Mouse (Mus musculus) kidney, adult 9 months (tissue): ENCODE measurements around the gene Psmc6.
A peak's percentile ranks its signal among the peaks of the same experiment; 100 is the strongest.

Source experiments
- DNase-seq: peaks from one replicate; pipeline ENCODE4 v3.0.0; 2022

Psmc6 gene

DNA sequence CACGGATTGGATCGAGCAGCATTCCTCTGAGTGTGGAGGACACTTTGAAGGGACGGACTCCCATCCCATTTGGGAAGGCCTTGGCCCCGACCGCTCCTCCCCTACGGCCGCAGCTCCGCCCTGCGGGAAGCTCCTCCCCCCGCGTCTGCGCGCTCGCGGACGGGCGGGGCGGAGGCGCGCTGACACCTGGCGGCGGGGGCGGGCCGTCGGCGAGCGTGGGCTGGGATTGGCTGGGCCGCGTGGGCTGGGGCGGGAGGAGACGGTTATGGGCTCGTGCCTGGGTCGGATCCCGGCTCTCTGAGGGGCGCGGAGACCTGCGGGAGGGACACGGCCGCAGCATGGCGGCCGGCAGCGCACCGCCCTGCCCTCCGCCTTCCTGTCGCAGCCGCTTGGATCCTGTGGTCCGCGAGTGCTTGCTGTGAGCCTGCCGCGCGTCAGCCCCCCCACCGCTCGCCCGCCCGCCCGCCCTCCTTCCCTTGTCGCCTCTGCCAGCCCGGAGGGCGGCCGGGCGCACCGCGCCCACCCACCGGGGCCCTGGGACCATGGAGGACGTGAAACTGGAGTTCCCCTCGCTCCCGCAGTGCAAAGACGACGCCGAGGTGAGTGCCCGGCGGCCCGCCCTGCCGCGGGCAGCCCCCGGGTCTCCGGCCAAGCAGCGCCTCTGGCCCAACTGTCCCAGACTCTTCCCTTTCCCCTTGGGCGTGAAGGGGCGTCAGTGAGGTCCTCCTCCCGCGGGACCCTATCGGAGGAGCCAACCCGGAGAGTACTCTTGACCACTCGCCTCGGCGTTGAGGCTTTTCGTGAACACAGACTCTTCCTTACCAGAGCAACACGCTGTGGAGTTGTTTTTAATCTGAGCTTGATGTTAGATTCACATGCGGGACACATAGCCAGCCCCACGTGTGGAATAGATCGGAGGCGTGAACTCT is 21.6 kb downstream of the Psmc6 start, which contains the start of gene Styx:
TSS of gene Styx (plus strand) at position 163 of the 929 bp plus-strand sequence.
- peak; percentile 96 for DNase-seq

DNA sequence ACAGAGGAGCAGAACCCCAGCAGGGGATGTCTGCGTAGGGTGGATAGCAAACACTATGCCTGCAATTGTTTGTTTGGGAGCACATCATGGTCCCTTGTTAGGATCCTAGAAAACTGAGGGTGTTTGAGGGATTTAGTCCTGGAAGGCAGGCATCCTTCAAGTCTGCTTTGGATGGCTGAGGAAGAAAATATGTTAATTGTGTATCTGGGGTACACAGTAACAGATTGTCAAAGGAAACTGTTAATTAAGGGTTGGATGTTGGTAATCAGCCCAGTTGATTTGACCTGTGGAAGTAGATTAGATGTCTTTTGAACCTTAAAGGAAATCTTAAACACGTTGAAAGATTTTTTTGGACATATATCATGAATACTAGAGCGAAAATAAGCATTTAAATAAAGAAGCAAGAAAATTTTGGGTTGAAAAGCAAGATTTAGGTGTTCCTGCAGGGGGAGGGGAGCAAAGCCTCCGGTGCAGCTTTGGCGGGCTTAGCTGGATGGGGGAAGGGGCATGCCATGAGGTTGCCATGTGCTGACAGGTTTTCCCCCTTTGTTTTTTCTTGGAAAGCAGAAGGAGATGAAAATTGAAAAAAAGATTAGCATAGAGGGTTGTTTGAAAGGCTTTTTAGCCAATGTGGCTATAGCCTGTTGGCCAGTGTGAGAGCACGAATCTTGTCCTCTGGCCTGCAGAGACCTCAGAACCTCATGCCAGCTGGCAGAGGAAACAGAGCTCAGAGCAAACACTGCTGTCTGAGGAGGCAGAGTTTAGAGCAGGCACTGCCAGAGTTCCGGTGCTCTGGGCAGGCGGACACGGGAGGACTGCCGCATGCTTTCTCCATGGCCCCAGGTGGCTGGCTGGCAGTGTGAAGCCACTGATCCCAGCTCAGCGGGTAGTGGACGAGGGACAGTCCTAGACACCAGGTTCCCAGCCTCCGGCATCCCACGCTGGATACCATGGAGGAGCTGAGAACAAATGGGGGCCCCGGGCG is 34.9 kb downstream of the Psmc6 start:
- DNase-seq: peak; percentile 67

DNA sequence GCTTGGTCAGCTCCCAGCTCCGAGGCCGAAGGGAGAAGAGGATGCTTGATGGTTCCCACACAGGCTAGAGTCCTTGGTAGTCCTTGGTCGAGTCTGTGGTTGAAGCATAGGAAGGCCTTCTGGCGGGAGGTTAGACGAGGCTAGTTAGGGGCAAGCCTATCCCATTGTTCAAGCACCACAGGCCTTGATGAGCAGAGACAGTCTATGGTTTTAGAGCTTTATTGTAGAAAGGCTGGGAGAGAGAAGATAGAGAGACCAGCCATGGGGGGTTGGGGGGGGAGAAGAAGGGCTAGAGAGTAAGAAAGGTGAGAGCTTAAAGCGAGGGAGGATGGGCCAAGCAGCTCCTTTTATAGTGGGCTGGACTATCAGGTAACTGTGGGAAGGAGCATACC is 35.6 kb downstream of the Psmc6 start:
- DNase-seq: no peak

DNA sequence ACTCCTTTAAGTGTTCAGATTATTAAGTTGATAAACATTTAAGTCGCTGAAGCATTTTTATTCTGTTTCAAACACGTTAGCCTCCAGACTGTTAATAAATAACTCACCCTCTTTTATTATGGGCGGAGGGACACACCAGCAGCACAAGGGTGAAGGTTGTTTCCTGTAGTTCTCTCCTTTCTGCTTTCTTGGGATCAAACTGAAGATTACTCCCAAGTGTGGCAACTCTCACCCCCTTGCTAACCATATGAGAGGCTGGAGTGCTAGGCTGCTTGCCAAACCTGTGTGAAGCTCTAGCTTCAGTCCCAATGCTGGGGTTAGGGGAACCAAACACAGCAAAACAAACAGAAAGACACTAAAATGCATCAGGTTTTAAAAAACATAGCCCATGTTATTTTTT is 49.2 kb downstream of the Psmc6 start:
- peak; percentile 77 for DNase-seq

DNA sequence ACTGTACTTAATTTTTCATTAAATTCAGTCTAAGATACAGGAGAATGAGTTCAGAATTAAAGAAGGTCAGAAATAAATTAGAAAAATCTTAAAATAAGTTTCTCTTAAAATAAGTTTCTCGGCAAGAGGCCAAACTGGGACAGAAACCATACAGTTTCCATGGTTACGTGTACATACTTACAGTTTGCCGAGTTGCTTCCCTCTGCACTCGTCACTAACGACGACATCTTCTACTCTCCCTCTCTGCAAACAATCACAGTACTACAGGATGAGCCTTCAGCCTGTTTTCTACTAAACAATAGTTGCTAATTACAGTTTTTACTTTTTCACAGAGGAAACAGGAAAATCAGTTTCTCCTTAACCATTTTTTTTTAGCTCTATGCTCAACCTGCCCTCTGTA is 51.2 kb downstream of the Psmc6 start:
- DNase-seq: no peak

DNA sequence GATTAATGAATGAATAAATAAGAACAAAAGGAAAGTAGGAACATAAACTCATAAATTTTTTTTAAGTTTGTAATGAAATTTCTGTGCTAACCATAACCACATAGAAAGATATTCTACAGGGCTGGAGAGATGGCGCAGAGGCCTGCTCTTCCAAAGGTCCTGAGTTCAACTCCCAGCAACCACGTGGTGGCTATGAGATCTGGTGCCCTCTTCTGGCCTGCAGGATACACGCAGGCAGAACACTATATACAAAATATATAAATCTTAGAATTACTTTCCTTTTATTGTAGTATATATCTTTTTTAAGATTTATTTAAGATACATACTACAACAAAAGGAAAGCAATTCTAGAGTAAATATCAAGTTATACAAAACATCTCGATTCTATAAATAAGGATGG is 53.3 kb downstream of the Psmc6 start:
- DNase-seq: no peak

DNA sequence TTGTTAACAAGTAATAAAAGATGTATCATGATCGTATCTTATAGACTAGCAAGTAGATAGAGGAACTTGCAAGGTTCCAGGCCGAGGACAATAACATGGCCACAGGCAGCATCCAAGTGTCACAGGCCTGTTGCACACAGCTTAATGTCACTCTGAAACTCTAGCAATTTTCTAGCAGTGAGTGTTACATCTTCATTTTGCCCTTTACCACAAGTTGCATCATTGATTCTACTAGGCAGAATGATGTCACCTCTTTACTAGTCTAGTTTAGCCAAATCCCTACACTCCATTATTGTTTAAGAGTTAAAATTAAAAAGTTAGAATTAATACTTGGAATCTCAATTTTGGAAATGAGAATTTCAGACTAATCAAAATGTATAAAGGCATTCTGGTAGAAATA is 56.0 kb downstream of the Psmc6 start:
- DNase-seq: no peak

DNA sequence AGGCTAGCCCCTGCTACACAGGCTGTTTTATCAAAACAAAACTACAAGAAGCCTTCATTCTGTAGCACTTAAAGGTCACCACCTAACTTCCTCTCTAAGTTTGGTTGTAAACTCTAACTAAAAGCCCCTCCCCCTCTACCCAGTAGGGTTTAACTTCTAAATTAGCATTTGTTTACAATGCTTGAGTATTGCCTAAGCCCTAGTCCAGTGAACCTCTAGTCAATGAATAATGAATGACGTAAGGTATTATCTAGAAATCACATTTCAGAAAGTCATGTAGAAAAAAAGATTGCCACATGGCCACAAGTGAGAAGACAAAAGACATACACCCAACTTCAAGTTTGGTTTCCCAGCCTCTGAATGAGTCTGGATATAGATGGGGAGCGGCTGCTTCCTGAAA is 57.9 kb downstream of the Psmc6 start:
- peak; percentile 82 for DNase-seq

DNA sequence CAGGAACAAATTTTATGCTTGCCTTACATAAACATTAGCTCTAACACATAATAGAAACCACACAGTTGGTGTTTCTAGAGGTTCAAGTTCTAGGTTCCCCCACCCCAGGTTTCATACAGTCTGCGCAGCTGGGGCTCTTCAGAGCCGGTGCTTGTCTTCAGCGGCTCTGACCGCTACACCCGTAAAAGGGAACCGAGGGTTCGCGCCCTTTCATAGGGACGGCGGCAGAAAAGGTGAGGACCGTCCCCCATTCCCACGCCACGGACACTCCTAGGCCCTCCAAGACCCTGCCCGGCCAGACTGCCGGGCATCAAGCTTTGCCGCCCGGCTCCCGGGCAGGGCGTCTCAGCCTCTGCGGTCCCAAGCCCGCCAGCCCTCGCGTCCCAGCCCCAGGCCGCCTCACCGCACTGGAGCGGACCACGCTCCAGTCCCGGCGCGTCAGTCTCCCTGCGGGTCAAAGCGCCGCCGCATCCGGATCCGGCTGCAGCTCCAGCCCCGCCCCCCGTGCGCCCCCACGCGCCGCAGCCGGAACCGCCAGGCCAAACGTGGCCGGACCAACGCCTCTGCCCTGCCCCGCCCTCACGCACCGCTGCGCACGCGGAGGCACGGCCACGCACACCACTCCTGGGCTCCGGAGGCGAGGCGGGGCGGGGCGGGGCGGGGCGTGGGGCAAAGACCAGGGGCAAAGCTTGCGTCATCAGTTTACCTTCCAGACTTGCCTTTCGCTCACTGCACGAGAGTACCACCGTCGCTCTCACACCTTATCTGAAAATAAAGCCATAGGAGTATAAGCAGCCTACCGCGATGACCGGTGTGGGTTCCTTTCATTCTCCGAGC is 59.0 kb downstream of the Psmc6 start:
- DNase-seq: peak; percentile 94

DNA sequence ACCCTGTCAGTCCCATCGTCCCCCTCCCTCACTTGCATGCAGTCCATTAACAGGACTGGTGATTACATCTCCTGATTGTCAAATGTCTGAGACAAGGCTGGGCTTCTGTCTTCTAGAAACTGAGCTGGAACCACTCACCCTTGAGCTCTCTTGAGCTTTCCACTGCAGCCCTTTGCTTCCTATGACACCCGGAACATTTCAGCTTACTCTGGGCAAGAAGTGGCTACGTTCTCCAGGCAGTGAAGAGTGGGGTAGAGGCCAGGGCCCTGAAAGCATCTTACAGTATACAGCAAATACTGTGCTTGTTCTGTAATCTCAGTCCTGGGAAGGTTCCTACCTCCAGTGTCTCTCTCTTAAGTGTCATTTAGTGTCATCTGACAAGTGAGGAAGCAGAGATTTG is 59.6 kb downstream of the Psmc6 start:
- no peak for DNase-seq
